Mouse (Mus musculus) mature B cell (primary cell): Measurements from ENCODE around the gene Rae1.

Experiments used
- in situ Hi-C: fragments of 300-500 bp; cut with MboI; formaldehyde crosslinking; loops from 2 replicates; pipeline ENCODE4 v1.14.3; 2019

The Rae1 gene

GRCm38 (mm10) chr2:172990161-172990560 is 9.8 kb upstream of the Rae1 start:
- in situ Hi-C loops: loop anchor here (10.0 kb wide), 2 partner anchors 155 to 615 kb away; partner anchors contain the start of genes Aurka and Cstf1

GRCm38 (mm10) chr2:172996207-172996606 is 3.7 kb upstream of the Rae1 start:
- in situ Hi-C loops: loop anchor here (10.0 kb wide), 2 partner anchors 161 to 621 kb away; partner anchors contain the start of genes Aurka and Cstf1

- in situ Hi-C loops: loop anchor here (10.0 kb wide), 2 partner anchors 163 to 623 kb away; partner anchors contain the start of genes Aurka and Cstf1
Observed at GRCm38 (mm10) chr2:172997748-172998147, 2.2 kb upstream of the Rae1 start.

- in situ Hi-C loops: loop anchor here (10.0 kb wide), 2 partner anchors 164 to 624 kb away; partner anchors contain the start of genes Aurka and Cstf1
Observed at GRCm38 (mm10) chr2:172998478-172998877, 1.4 kb upstream of the Rae1 start.

- in situ Hi-C loops: loop anchor here (5.0 kb wide), 1 partner anchor 82 kb away; no protein-coding TSS in a partner anchor
Observed at GRCm38 (mm10) chr2:173000285-173000652, 352 bp downstream of the Rae1 start.

GRCm38 (mm10) chr2:173000921-173001320 is 1.0 kb downstream of the Rae1 start:
- in situ Hi-C loops: loop anchor here (5.0 kb wide), 1 partner anchor 81 kb away; no protein-coding TSS in a partner anchor

- in situ Hi-C loops: loop anchor here (5.0 kb wide), 1 partner anchor 79 kb away; no protein-coding TSS in a partner anchor
Observed at GRCm38 (mm10) chr2:173003737-173004136, 3.8 kb downstream of the Rae1 start.

GRCm38 (mm10) chr2:173010220-173010717 is 10.4 kb downstream of the Rae1 start:
- in situ Hi-C loops: no loop called here

- in situ Hi-C loops: no loop called here
Observed at GRCm38 (mm10) chr2:173011440-173011839, 11.5 kb downstream of the Rae1 start.

GRCm38 (mm10) chr2:173014741-173015287 is 14.9 kb downstream of the Rae1 start:
- in situ Hi-C loops: no loop called here

GRCm38 (mm10) chr2:173017940-173018339 is 18.0 kb downstream of the Rae1 start:
- in situ Hi-C loops: no loop called here

GRCm38 (mm10) chr2:173018618-173019017 is 18.7 kb downstream of the Rae1 start:
- in situ Hi-C loops: no loop called here

GRCm38 (mm10) chr2:173019322-173019721 is 19.4 kb downstream of the Rae1 start:
- in situ Hi-C loops: no loop called here

GRCm38 (mm10) chr2:173019790-173020189 is 19.9 kb downstream of the Rae1 start:
- in situ Hi-C loops: no loop called here

GRCm38 (mm10) chr2:173020430-173020829 is 20.5 kb downstream of the Rae1 start, which contains the start of gene Rbm38:
TSS of gene Rbm38 (plus strand) at chr2:173020498.
- in situ Hi-C loops: no loop called here

GRCm38 (mm10) chr2:173021633-173022055 is 21.7 kb downstream of the Rae1 start:
- in situ Hi-C loops: no loop called here

- in situ Hi-C loops: no loop called here
Observed at GRCm38 (mm10) chr2:173022056-173022681, 22.3 kb downstream of the Rae1 start.

GRCm38 (mm10) chr2:173022813-173023212 is 22.9 kb downstream of the Rae1 start:
- in situ Hi-C loops: no loop called here

GRCm38 (mm10) chr2:173023371-173023851 is 23.5 kb downstream of the Rae1 start:
- in situ Hi-C loops: no loop called here

- in situ Hi-C loops: no loop called here
Observed at GRCm38 (mm10) chr2:173023966-173024365, 24.0 kb downstream of the Rae1 start.

GRCm38 (mm10) chr2:173024392-173024791 is 24.5 kb downstream of the Rae1 start:
- in situ Hi-C loops: no loop called here

GRCm38 (mm10) chr2:173024938-173025337 is 25.0 kb downstream of the Rae1 start:
- in situ Hi-C loops: no loop called here

- in situ Hi-C loops: no loop called here
Observed at GRCm38 (mm10) chr2:173026286-173026685, 26.4 kb downstream of the Rae1 start.
